Mouse (Mus musculus): Measurements from ENCODE around the gene Gm10428. TPM values are rescaled to one million over a fixed set of nuclear protein-coding genes. Genes with fewer than 3 reads are reported as not detected.
A peak's percentile ranks its signal among the peaks of the same experiment; 100 is the strongest.

Gene Gm10428
- polyA plus RNA-seq (2012; ENCODE audit: insufficient read depth, low replicate concordance): not detected in 2 replicates

GRCm38 (mm10) chr11:62752780-62753179, at the start of gene Gm10428:
Gene Gm10428, plus strand, starts transcription at chr11:62753100.
- no peak for TF ChIP-seq FLI1 (IDR thresholded peaks at IDR 0.05; ENCODE audit: low read length)
- no peak for TF ChIP-seq GATA1 (IDR thresholded peaks at IDR 0.05; ENCODE audit: borderline replicate concordance, low read length)
- Histone ChIP-seq H3K27me3 (replicated peaks) (peaks cover 50% of the 10 kb centered on the region), H3K4me1 (peaks cover 14% of the 10 kb centered on the region), H3K36me3 (replicated peaks; ENCODE audit: low read length) (no peaks in the 10 kb centered on the region), H3K9me3 (no peaks in the 10 kb centered on the region), H3K4me3 (replicated peaks) (no peak within 1 kb of the TSS)

- Histone ChIP-seq H3K36me3 (replicated peaks; ENCODE audit: low read length) (no peaks in the 10 kb centered on the region), H3K4me3 (replicated peaks) (no peak overlapping the region), H3K27me3 (replicated peaks) (peaks cover 30% of the 10 kb centered on the region), H3K4me1 (no peaks in the 10 kb centered on the region), H3K9me3 (no peaks in the 10 kb centered on the region)
- TF ChIP-seq GATA1 (IDR thresholded peaks at IDR 0.05; ENCODE audit: borderline replicate concordance, low read length): no peak
- TF ChIP-seq FLI1 (IDR thresholded peaks at IDR 0.05; ENCODE audit: low read length): no peak
These were observed 46.8 kb upstream of the Gm10428 start for GRCm38 (mm10) chr11:62706141-62706540.

- TF ChIP-seq FLI1 (IDR thresholded peaks at IDR 0.05; ENCODE audit: low read length) (no peak), GATA1 (IDR thresholded peaks at IDR 0.05; ENCODE audit: borderline replicate concordance, low read length) (no peak)
- Histone ChIP-seq H3K27me3 (replicated peaks) (peaks cover 34% of the 10 kb centered on the region), H3K4me1 (no peaks in the 10 kb centered on the region), H3K4me3 (replicated peaks) (no peak overlapping the region), H3K9me3 (peaks cover 3% of the 10 kb centered on the region; the same call in 1 of the 2 replicates), H3K36me3 (replicated peaks; ENCODE audit: low read length) (no peaks in the 10 kb centered on the region)
These were observed 44.6 kb upstream of the Gm10428 start for GRCm38 (mm10) chr11:62708252-62708651.

- Histone ChIP-seq H3K4me3 (replicated peaks) (no peak overlapping the region), H3K27me3 (replicated peaks) (peaks cover 32% of the 10 kb centered on the region), H3K36me3 (replicated peaks; ENCODE audit: low read length) (no peaks in the 10 kb centered on the region), H3K9me3 (peaks cover 16% of the 10 kb centered on the region), H3K4me1 (no peaks in the 10 kb centered on the region)
- TF ChIP-seq GATA1 (IDR thresholded peaks at IDR 0.05; ENCODE audit: borderline replicate concordance, low read length) (no peak), FLI1 (IDR thresholded peaks at IDR 0.05; ENCODE audit: low read length) (no peak)
These were observed 42.2 kb upstream of the Gm10428 start for GRCm38 (mm10) chr11:62710657-62711056.

- no peaks in the 10 kb centered on the region for H3K36me3 ChIP-seq (replicated peaks; ENCODE audit: low read length)
- H3K4me1 ChIP-seq: peaks cover 11% of the 10 kb centered on the region
- TF ChIP-seq GATA1 (IDR thresholded peaks at IDR 0.05; ENCODE audit: borderline replicate concordance, low read length) (no peak), FLI1 (IDR thresholded peaks at IDR 0.05; ENCODE audit: low read length) (no peak)
- no peaks in the 10 kb centered on the region for H3K9me3 ChIP-seq
- no peak overlapping the region for H3K4me3 ChIP-seq (replicated peaks)
- peaks cover 42% of the 10 kb centered on the region for H3K27me3 ChIP-seq (replicated peaks)
These were observed 24.6 kb upstream of the Gm10428 start for GRCm38 (mm10) chr11:62728276-62728675.

GRCm38 (mm10) chr11:62731311-62732021, 21.4 kb upstream of the Gm10428 start, which contains the start of gene Zfp287:
Gene Zfp287, minus strand, starts transcription at chr11:62731905.
- no peak for TF ChIP-seq GATA1 (IDR thresholded peaks at IDR 0.05; ENCODE audit: borderline replicate concordance, low read length)
- no peak for TF ChIP-seq FLI1 (IDR thresholded peaks at IDR 0.05; ENCODE audit: low read length)
- Histone ChIP-seq H3K36me3 (replicated peaks; ENCODE audit: low read length) (no peaks in the 10 kb centered on the region), H3K4me3 (replicated peaks) (peak within 1 kb of the TSS; percentile 91), H3K4me1 (peaks cover 14% of the 10 kb centered on the region), H3K27me3 (replicated peaks) (peaks cover 37% of the 10 kb centered on the region), H3K9me3 (peaks cover 4% of the 10 kb centered on the region; the same call in 1 of the 2 replicates)

- no peak for TF ChIP-seq FLI1 (IDR thresholded peaks at IDR 0.05; ENCODE audit: low read length)
- no peak for TF ChIP-seq GATA1 (IDR thresholded peaks at IDR 0.05; ENCODE audit: borderline replicate concordance, low read length)
- H3K27me3 ChIP-seq (replicated peaks): peaks cover 37% of the 10 kb centered on the region
- peak overlapping the region; percentile 91 for H3K4me3 ChIP-seq (replicated peaks)
- no peaks in the 10 kb centered on the region for H3K36me3 ChIP-seq (replicated peaks; ENCODE audit: low read length)
- H3K9me3 ChIP-seq: peaks cover 4% of the 10 kb centered on the region; the same call in 1 of the 2 replicates
- peaks cover 14% of the 10 kb centered on the region for H3K4me1 ChIP-seq
These were observed 20.9 kb upstream of the Gm10428 start for GRCm38 (mm10) chr11:62732022-62732387.

- Histone ChIP-seq H3K4me1 (peaks cover 14% of the 10 kb centered on the region), H3K9me3 (peaks cover 4% of the 10 kb centered on the region; the same call in 1 of the 2 replicates), H3K27me3 (replicated peaks) (peaks cover 37% of the 10 kb centered on the region), H3K36me3 (replicated peaks; ENCODE audit: low read length) (no peaks in the 10 kb centered on the region), H3K4me3 (replicated peaks) (no peak overlapping the region)
- TF ChIP-seq GATA1 (IDR thresholded peaks at IDR 0.05; ENCODE audit: borderline replicate concordance, low read length) (no peak), FLI1 (IDR thresholded peaks at IDR 0.05; ENCODE audit: low read length) (no peak)
These were observed 20.2 kb upstream of the Gm10428 start for GRCm38 (mm10) chr11:62732665-62733064.

GRCm38 (mm10) chr11:62741186-62741585, 11.7 kb upstream of the Gm10428 start:
- no peaks in the 10 kb centered on the region for H3K36me3 ChIP-seq (replicated peaks; ENCODE audit: low read length)
- TF ChIP-seq FLI1 (IDR thresholded peaks at IDR 0.05; ENCODE audit: low read length) (no peak), GATA1 (IDR thresholded peaks at IDR 0.05; ENCODE audit: borderline replicate concordance, low read length) (no peak)
- H3K4me3 ChIP-seq (replicated peaks): no peak overlapping the region
- H3K4me1 ChIP-seq: peaks cover 15% of the 10 kb centered on the region
- H3K27me3 ChIP-seq (replicated peaks): peaks cover 8% of the 10 kb centered on the region
- H3K9me3 ChIP-seq: no peaks in the 10 kb centered on the region

GRCm38 (mm10) chr11:62742261-62742957, 10.5 kb upstream of the Gm10428 start:
- Histone ChIP-seq H3K4me1 (peaks cover 20% of the 10 kb centered on the region), H3K9me3 (no peaks in the 10 kb centered on the region), H3K36me3 (replicated peaks; ENCODE audit: low read length) (no peaks in the 10 kb centered on the region), H3K4me3 (replicated peaks) (no peak overlapping the region), H3K27me3 (replicated peaks) (peaks cover 18% of the 10 kb centered on the region)
- TF ChIP-seq GATA1 (IDR thresholded peaks at IDR 0.05; ENCODE audit: borderline replicate concordance, low read length) (no peak), FLI1 (IDR thresholded peaks at IDR 0.05; ENCODE audit: low read length) (no peak)
